Mouse (Mus musculus) CH12.LX (cell line): ENCODE results near the gene Macc1. TPM values are rescaled to one million over a fixed set of nuclear protein-coding genes. Genes with fewer than 3 reads are reported as not detected.

Experiments used
- DNase-seq: peaks from one replicate; pipeline ENCODE4 v3.0.0-alpha.2; 2013; ENCODE audit errors: extremely low read depth
- H3K27ac ChIP-seq: 2 replicates; pipeline ENCODE4 v1.5.1; 2012; ENCODE audit warnings: low read depth, mild to moderate bottlenecking, control low read depth, moderate library complexity; ENCODE audit not compliant: insufficient read depth
- H3K27me3 ChIP-seq: replicated peaks from 2 replicates; pipeline ENCODE3; 2012; ENCODE audit warnings: inconsistent platforms
- H3K36me3 ChIP-seq, 2 experiments: replicated peaks in 1 of 2; 2 replicates each; pipeline versions ENCODE3 to v1.6.1; 2012; ENCODE audit warnings: inconsistent platforms in 1 of 2, low read length in 1 of 2, mild to moderate bottlenecking in 1 of 2, mixed read lengths in 1 of 2, moderate library complexity in 1 of 2; ENCODE audit not compliant: control insufficient read depth in 1 of 2, insufficient read depth in 1 of 2
- H3K4me1 ChIP-seq, 2 experiments: 2 replicates each; pipeline ENCODE4 v1.6.1; 2012; ENCODE audit warnings: inconsistent platforms in 1 of 2, moderate library complexity in 1 of 2; ENCODE audit not compliant: insufficient read depth in 2 of 2, control insufficient read depth in 1 of 2
- H3K4me2 ChIP-seq: 2 replicates; pipeline ENCODE4 v1.6.1; 2012; ENCODE audit warnings: low read depth, mild to moderate bottlenecking, control low read depth; ENCODE audit not compliant: poor library complexity, insufficient read depth, severe bottlenecking
- H3K4me3 ChIP-seq, 3 experiments: fragments of 150-350 bp in 1 of 3; sonication (generic) in 1 of 3; replicated peaks in 1 of 3; 2 replicates each; pipeline versions ENCODE3 to v1.5.1; 2011 to 2012; ENCODE audit warnings: low read depth in 2 of 3, low read length in 2 of 3, mild to moderate bottlenecking in 2 of 3, moderate library complexity in 2 of 3, control low read depth in 1 of 3, improper control_type of control experiment in 1 of 3, inconsistent platforms in 1 of 3, mixed read lengths in 1 of 3; ENCODE audit not compliant: poor library complexity in 1 of 3
- H3K79me2 ChIP-seq: replicated peaks from 2 replicates; pipeline ENCODE4 v1.6.1; 2012; ENCODE audit warnings: mild to moderate bottlenecking, moderate library complexity; ENCODE audit not compliant: control insufficient read depth, poor library complexity, insufficient read depth, severe bottlenecking; ENCODE audit errors: extremely low read depth
- H3K9ac ChIP-seq: 2 replicates; pipeline ENCODE4 v1.6.1; 2012; ENCODE audit warnings: low read depth, mild to moderate bottlenecking, control low read depth, moderate library complexity; ENCODE audit not compliant: insufficient read depth
- H3K9me3 ChIP-seq: replicated peaks from 2 replicates; pipeline ENCODE3; 2012; ENCODE audit warnings: low read length, inconsistent platforms, mixed read lengths
- CHD1 ChIP-seq: IDR thresholded peaks from 2 replicates; pipeline ENCODE4 v1.6.1; 2012; ENCODE audit warnings: low read depth, low read length, improper control_type of control experiment, inconsistent platforms
- CHD2 ChIP-seq: IDR thresholded peaks from 2 replicates; pipeline ENCODE4 v1.6.1; 2011; ENCODE audit warnings: low read length, improper control_type of control experiment
- CTCF ChIP-seq, 2 experiments: IDR thresholded peaks in 1 of 2; conservative IDR thresholded peaks in 1 of 2; 2 replicates each; pipeline ENCODE4 v1.5.1; 2011 to 2012; ENCODE audit warnings: low read depth in 2 of 2, low read length in 2 of 2, improper control_type of control experiment in 1 of 2, inconsistent platforms in 1 of 2, mild to moderate bottlenecking in 1 of 2, moderate library complexity in 1 of 2
- ETS1 ChIP-seq: conservative IDR thresholded peaks from 2 replicates; pipeline ENCODE4 v1.6.1; 2012; ENCODE audit warnings: low read depth, mild to moderate bottlenecking, inconsistent platforms, low read length, improper control_type of control experiment, moderate library complexity
- JUN ChIP-seq: IDR thresholded peaks from 2 replicates; pipeline ENCODE4 v1.6.1; 2011; ENCODE audit warnings: low read depth, mild to moderate bottlenecking, low read length, improper control_type of control experiment, moderate library complexity; ENCODE audit not compliant: insufficient read depth
- JUND ChIP-seq: conservative IDR thresholded peaks from 2 replicates; pipeline ENCODE4 v1.6.1; 2011; ENCODE audit warnings: low read depth, low read length, improper control_type of control experiment
- MAFK ChIP-seq: IDR thresholded peaks from 2 replicates; pipeline ENCODE4 v1.6.1; 2011; ENCODE audit warnings: low read length, improper control_type of control experiment; ENCODE audit not compliant: insufficient replicate concordance
- MAZ ChIP-seq: IDR thresholded peaks from 2 replicates; pipeline ENCODE4 v1.6.1; 2012; ENCODE audit warnings: low read depth, mild to moderate bottlenecking, inconsistent platforms, low read length, improper control_type of control experiment, moderate library complexity
- PAX5 ChIP-seq: IDR thresholded peaks from 2 replicates; pipeline ENCODE4 v1.6.1; 2012; ENCODE audit warnings: low read length, inconsistent platforms, mixed read lengths
- POLR2A ChIP-seq: IDR thresholded peaks from 2 replicates; pipeline ENCODE4 v1.6.1; 2011; ENCODE audit warnings: low read depth, mild to moderate bottlenecking, improper control_type of control experiment, low read length
- RAD21 ChIP-seq: IDR thresholded peaks from 2 replicates; pipeline ENCODE4 v1.6.1; 2011; ENCODE audit warnings: low read depth, mild to moderate bottlenecking, low read length, improper control_type of control experiment, moderate library complexity
- TBP ChIP-seq: conservative IDR thresholded peaks from 2 replicates; pipeline ENCODE4 v1.6.1; 2011; ENCODE audit warnings: low read depth, low read length, improper control_type of control experiment
- USF1 ChIP-seq: IDR thresholded peaks from 2 replicates; pipeline ENCODE4 v1.6.1; 2014; ENCODE audit warnings: low read depth, mild to moderate bottlenecking, inconsistent platforms, low read length, improper control_type of control experiment
- ZC3H11A ChIP-seq: IDR thresholded peaks from 2 replicates; pipeline ENCODE4 v1.6.1; 2012; ENCODE audit warnings: low read depth, mild to moderate bottlenecking, inconsistent platforms, low read length, improper control_type of control experiment
- ZNF384 ChIP-seq: IDR thresholded peaks from 2 replicates; pipeline ENCODE4 v1.6.1; 2012; ENCODE audit warnings: low read depth, low read length, improper control_type of control experiment, inconsistent platforms
- dilution Hi-C: fragments of 300-500 bp; cut with MboI; formaldehyde crosslinking; loops from 2 replicates; pipeline ENCODE4 v1.14.3; 2020; ENCODE audit warnings: low sequenced_read_pairs; ENCODE audit not compliant: extremely low pct_unique_long_range_greater_than_20kb, extremely low pct_ligation_motif_present
- in situ Hi-C: fragments of 300-500 bp; cut with MboI; formaldehyde crosslinking; loops from 3 replicates; pipeline ENCODE4 v1.14.3; 2019; ENCODE audit warnings: low sequenced_read_pairs, low pct_ligation_motif_present, low pct_unique_long_range_greater_than_20kb, mixed read lengths
- polyA plus RNA-seq: library from polyadenylated mRNA; unstranded; fragments of >175 nt; gene quantifications from 2 replicates; pipeline ENCODE4 v1.2.1, GENCODE M21; 2012; ENCODE audit warnings: low read depth; ENCODE audit not compliant: insufficient read length
- total RNA-seq, 2 experiments: library from RNA; depleted of rRNA; stranded (reverse); fragments of 300-350 nt in 1 of 2; fragments of >200 nt in 1 of 2; gene quantifications; 2 replicates each; pipeline ENCODE4 v1.2.3; 2012 to 2014

Gene Macc1
- total and polyA plus RNA-seq, 3 experiments = 0.04 to 0.19 (median 0.13) TPM

DNA sequence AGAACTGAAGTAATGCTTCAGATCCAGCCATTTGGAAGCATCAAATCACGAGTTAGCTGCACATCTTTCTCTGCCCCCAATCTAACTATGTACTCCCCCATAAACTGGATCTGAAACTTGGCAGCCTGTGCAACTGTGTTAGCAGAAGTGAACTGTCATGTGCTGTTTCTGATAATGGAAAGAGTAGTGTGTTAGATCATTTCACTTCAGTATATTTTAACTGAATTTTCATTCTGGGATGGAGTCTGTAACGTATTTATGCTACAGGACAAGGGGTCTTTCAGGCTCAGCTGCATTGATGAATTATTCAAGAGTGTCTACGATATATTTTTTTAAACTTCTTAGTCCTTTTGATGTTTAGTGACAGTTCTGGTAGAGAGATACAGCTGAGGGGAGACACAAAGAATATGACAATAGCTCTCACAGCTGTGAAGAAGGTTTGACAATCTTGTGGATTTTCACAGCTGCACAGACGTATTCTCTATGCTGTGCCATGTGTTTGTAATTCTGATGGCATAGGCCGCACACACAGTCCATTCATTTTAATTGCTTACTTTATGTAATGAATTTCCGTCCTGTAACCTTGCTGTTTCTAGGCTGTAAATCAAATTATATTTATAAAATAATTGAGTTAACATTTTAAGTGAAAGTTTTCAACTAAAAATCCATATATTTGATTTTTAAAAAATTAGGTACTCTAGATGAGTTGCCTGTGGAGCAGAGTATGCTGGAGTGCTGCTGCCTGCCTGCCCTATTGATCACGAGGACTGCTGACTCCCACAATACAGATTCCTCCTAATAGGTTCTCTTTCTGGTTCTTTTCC lies 43.6 kb downstream of the Macc1 start:
- Histone ChIP-seq H3K4me3 (no peak overlapping the region), H3K36me3 (no peaks in the 10 kb centered on the region), H3K4me2 (no peak overlapping the region), H3K27me3 (no peaks in the 10 kb centered on the region), H3K9me3 (no peaks in the 10 kb centered on the region), H3K9ac (no peak overlapping the region), H3K79me2 (no peaks in the 10 kb centered on the region), H3K4me1 (peaks cover 0 to 12% of the 10 kb centered on the region in 2 experiments; a peak in 2 of 4 replicates), H3K27ac (no peak overlapping the region)
- dilution Hi-C loops (no loop called here), in situ Hi-C loops (no loop called here)
- TF ChIP-seq CHD2 (no peak), ZC3H11A (no peak)
- DNase-seq = no peak

DNA sequence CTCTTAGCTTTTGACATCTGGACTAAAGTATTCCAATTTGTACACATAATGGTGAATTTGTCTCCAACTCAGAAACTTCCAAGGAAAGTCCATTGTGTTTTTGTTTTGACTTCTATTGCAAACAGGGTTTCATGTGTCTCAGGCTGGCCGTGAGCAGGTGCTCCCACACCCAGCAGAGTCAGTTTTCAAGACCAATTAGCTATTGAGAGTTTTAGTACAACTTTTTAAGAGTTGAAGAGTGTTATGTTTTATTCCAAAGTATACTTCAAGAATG lies 44.1 kb downstream of the Macc1 start:
- H3K27ac ChIP-seq = no peak overlapping the region
- no peak overlapping the region for H3K4me3 ChIP-seq
- no peak overlapping the region for H3K9ac ChIP-seq
- no peaks in the 10 kb centered on the region for H3K9me3 ChIP-seq
- no peaks in the 10 kb centered on the region for H3K27me3 ChIP-seq
- DNase-seq = no peak
- in situ Hi-C loops = no loop called here
- dilution Hi-C loops = no loop called here
- no peak overlapping the region for H3K4me2 ChIP-seq
- H3K36me3 ChIP-seq = no peaks in the 10 kb centered on the region
- no peaks in the 10 kb centered on the region for H3K79me2 ChIP-seq
- H3K4me1 ChIP-seq = peaks cover 0 to 12% of the 10 kb centered on the region in 2 experiments; a peak in 2 of 4 replicates
- no peak for TF ChIP-seq CHD1
- TF ChIP-seq JUND = no peak
- no peak for TF ChIP-seq ZNF384
- no peak for TF ChIP-seq TBP
- TF ChIP-seq MAFK = no peak
- TF ChIP-seq RAD21 = no peak
- TF ChIP-seq PAX5 = no peak
- TF ChIP-seq CTCF (conservative IDR thresholded peaks at IDR 0.05 in 1 of 2, IDR thresholded peaks at IDR 0.05 in 1 of 2; ENCODE audit: low read depth in 2 of 2, low read length in 2 of 2) = no peak
- no peak for TF ChIP-seq USF1
- no peak for TF ChIP-seq JUN

DNA sequence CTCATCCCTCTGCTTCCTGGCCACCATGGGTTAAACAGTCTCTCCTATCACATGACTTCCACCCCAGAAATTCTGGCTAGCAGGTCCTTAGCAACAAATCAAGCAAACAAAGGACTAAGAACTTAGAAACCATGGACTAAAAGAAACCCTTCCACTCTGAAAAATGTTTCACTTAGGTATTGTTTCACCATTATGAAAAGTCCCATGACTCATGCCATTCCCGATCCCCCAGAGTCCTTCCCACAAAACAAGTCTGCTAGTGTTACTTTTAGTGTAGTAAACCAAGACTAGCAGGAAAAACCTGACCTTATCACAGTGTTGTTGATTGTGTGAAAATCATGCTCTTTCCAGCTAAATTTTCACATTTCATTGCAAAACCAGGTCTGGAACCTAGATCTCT lies 51.0 kb downstream of the Macc1 start:
- Histone ChIP-seq H3K27me3 (no peaks in the 10 kb centered on the region), H3K9me3 (no peaks in the 10 kb centered on the region), H3K4me3 (no peak overlapping the region), H3K4me1 (peaks cover 0 to 4% of the 10 kb centered on the region in 2 experiments; a peak in 2 of 4 replicates), H3K27ac (no peak overlapping the region), H3K9ac (no peak overlapping the region), H3K79me2 (no peaks in the 10 kb centered on the region), H3K36me3 (no peaks in the 10 kb centered on the region), H3K4me2 (no peak overlapping the region)
- in situ Hi-C loops = no loop called here
- no peak for DNase-seq
- TF ChIP-seq CHD1 (no peak), ETS1 (no peak), POLR2A (no peak), PAX5 (no peak), MAZ (no peak)
- dilution Hi-C loops = no loop called here
